Mouse (Mus musculus): ENCODE measurements around the gene Gm45717. TPM values are rescaled to one million over a fixed set of nuclear protein-coding genes. Genes with fewer than 3 reads are reported as not detected.
A peak's percentile ranks its signal among the peaks of the same experiment; 100 is the strongest.

Gene Gm45717
- polyA plus RNA-seq (2014; fragmentation: Nextera tagmentation; extraction: Ambion mirVana): not detected in 2 replicates

GRCm38 (mm10) chr7:140955758-140956555 lies at the start of gene Gm45717, which contains the start of gene Ifitm2:
Gm45717 (minus strand) TSS chr7:140955937.
Ifitm2 (minus strand) TSS chr7:140955987.
- Histone ChIP-seq H3K27ac (ENCODE audit: low read depth, low read length) (peak within 1 kb of the TSS; percentile 91), H3K9me3 (ENCODE audit: control insufficient read depth, low read length) (no peaks in the 10 kb centered on the region), H3K4me3 (ENCODE audit: low read length) (peak within 1 kb of the TSS; percentile 55), H3K4me2 (replicated peaks; ENCODE audit: low read depth, low read length) (peak within 1 kb of the TSS; percentile 70), H3K27me3 (ENCODE audit: control insufficient read depth, insufficient read depth, low read length) (no peaks in the 10 kb centered on the region), H3K9ac (ENCODE audit: low read depth, low read length) (peak within 1 kb of the TSS; percentile 75), H3K36me3 (ENCODE audit: control insufficient read depth, insufficient read depth, low read length) (peaks cover 5% of the 10 kb centered on the region; the same call in 1 of the 2 replicates), H3K4me1 (ENCODE audit: control insufficient read depth, insufficient read depth, low read length) (peaks cover 20% of the 10 kb centered on the region)
- ATAC-seq (ENCODE audit: low FRiP score, low TSS enrichment): peak; percentile 88
- 11% methylated on average over 11 of the region's 11 CpGs for WGBS

DNA sequence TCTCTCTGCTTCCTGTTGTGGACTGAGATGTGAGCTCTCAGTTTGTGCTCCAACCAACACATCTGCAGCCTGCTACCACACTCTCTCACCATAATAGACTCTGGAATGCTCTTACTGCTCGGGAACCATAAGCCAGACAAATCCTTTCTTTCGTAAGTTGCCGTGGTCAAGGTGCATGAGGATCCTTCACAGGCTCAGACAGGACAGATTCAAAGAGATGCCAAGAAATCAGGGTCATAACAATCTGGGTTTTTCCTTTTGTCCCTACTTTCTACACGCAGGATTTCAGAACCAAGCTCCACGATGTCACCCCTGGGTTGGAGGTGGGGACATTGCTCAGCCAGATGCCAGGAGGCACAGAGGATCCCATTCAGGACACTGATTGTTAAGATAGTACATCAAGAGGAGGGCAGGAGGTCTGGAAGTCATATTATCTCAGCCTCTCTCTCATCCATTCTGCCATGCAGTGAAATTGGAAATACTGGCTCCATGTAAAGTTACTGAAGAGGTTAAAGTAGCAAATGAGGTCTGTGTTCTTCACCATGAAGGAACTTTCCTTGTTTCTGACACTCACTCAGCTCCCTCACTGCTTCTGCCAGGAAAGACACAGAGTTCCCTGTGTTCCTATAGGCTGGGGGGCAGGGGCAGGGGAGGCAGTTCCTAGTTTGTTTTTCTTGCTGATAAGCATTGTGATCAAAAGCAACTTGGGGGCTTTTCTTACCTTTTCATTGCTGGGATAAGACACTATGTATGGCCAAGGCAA lies 47.7 kb upstream of the Gm45717 start:
- Histone ChIP-seq H3K9ac (ENCODE audit: low read depth, low read length) (no peak overlapping the region), H3K4me1 (ENCODE audit: control insufficient read depth, insufficient read depth, low read length) (peaks cover 2% of the 10 kb centered on the region; the same call in 1 of the 2 replicates), H3K4me3 (ENCODE audit: low read length) (no peak overlapping the region), H3K9me3 (ENCODE audit: control insufficient read depth, low read length) (no peaks in the 10 kb centered on the region), H3K36me3 (ENCODE audit: control insufficient read depth, insufficient read depth, low read length) (no peaks in the 10 kb centered on the region), H3K27me3 (ENCODE audit: control insufficient read depth, insufficient read depth, low read length) (no peaks in the 10 kb centered on the region), H3K27ac (ENCODE audit: low read depth, low read length) (no peak overlapping the region), H3K4me2 (replicated peaks; ENCODE audit: low read depth, low read length) (no peak overlapping the region)
- 89% methylated on average over 5 of the region's 5 CpGs for WGBS
- no peak for ATAC-seq (ENCODE audit: low FRiP score, low TSS enrichment)

DNA sequence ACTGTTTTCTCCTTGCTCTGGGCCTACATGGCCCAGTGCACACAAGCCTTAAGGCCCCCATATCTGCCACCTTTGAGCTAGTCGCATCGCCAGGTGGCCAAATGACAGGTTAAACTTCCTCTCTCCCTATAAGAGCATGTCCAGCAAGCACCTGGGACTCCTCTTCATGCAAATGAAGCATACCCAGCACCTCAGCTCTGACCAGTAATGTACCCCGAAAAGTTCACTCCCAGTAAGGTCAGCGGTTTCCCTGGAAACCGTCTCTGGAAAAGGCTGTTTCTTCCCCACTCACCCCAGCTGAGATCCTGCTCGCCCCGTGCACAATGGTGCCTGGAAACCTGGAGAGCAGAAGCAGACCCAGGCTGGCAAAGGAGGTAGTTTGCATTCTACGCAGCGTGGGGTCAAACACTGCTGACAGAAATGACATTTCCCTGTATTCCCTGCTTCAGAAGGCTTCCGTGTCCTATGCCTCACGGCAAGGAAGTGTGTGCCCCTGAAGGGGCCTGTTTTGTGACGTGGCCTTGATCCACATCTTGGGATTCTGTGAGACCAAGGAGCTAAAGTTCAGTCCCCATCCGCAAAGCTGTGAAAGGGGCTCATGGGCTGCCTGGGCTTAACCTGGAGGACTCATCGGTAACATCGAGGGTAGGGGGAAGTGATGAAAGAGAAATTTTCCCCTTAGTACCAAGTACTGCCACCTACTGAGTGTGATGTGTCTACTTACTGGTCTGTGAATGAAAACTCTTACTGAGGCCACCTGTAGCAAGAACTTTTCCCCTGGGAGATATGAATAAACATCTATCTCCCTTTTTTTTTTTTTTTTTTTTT lies 45.4 kb upstream of the Gm45717 start:
- WGBS: 78% methylated on average over 15 of the region's 15 CpGs
- H3K9ac ChIP-seq (ENCODE audit: low read depth, low read length): no peak overlapping the region
- H3K27me3 ChIP-seq (ENCODE audit: control insufficient read depth, insufficient read depth, low read length): no peaks in the 10 kb centered on the region
- no peak overlapping the region for H3K4me3 ChIP-seq (ENCODE audit: low read length)
- H3K4me1 ChIP-seq (ENCODE audit: control insufficient read depth, insufficient read depth, low read length): no peaks in the 10 kb centered on the region
- no peak for ATAC-seq (ENCODE audit: low FRiP score, low TSS enrichment)
- no peak overlapping the region for H3K4me2 ChIP-seq (replicated peaks; ENCODE audit: low read depth, low read length)
- no peaks in the 10 kb centered on the region for H3K36me3 ChIP-seq (ENCODE audit: control insufficient read depth, insufficient read depth, low read length)
- H3K9me3 ChIP-seq (ENCODE audit: control insufficient read depth, low read length): no peaks in the 10 kb centered on the region
- H3K27ac ChIP-seq (ENCODE audit: low read depth, low read length): no peak overlapping the region

DNA sequence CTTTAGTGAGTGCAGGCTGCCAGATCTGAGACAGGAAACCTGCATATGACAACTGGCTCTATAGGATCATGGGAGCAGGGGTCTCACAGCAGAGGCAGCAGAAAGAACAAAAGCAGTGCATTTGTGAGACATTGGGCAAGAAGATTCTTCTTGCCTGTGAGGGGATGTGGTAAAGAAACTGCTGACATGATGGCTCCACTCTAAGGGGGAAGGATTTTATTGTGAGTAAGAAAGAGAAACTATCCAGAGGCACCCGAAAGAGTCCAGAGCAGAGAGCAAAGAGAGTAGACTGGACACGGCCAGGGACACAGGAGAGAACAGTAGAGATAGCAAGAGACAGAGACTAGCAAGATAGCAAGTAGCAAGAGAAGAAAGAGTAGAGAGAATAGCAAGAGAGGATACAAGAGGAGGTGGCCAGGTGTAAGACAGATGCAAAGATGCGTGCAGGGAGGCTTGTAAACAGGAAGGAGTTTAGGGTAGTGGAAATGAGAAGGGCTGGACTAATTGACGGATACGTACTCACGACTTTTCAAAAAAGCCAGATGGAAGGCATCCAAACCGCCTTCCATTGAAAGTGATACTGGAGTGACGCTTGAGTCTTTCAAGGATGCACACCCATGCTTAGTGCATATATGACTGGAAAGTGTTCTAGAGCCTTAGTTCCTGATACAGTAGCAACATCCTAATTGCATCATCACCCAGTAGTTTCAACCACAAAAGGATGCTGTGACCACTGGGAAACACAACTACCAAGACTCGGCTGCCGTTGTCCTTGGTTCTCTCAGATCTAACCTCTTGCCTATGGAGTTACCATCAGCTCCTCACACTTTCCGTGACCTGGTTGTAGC lies 43.3 kb upstream of the Gm45717 start:
- Histone ChIP-seq H3K9ac (ENCODE audit: low read depth, low read length) (no peak overlapping the region), H3K27ac (ENCODE audit: low read depth, low read length) (no peak overlapping the region), H3K27me3 (ENCODE audit: control insufficient read depth, insufficient read depth, low read length) (no peaks in the 10 kb centered on the region), H3K9me3 (ENCODE audit: control insufficient read depth, low read length) (no peaks in the 10 kb centered on the region), H3K36me3 (ENCODE audit: control insufficient read depth, insufficient read depth, low read length) (no peaks in the 10 kb centered on the region), H3K4me1 (ENCODE audit: control insufficient read depth, insufficient read depth, low read length) (no peaks in the 10 kb centered on the region), H3K4me2 (replicated peaks; ENCODE audit: low read depth, low read length) (no peak overlapping the region), H3K4me3 (ENCODE audit: low read length) (no peak overlapping the region)
- 87% methylated on average over 11 of the region's 11 CpGs for WGBS
- no peak for ATAC-seq (ENCODE audit: low FRiP score, low TSS enrichment)

DNA sequence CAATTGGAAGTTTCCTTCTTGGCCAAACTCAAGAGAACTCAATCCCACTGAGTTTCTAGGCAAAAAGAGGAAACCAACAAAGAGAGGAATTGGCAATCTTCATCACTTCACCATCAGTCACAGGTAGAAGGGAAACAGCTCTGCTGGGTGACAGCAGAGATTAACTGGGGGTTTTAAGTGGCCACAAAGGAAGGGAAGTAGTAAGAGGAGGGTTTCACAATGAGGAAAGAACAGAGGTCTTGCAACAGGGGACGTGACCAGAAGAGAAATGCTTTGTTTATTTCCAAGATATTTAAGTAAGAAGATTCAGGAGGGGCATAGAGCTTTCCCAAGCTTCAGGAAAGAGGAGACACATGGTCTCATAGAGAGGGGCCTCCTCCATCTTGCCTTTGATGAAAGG lies 42.1 kb upstream of the Gm45717 start:
- ATAC-seq (ENCODE audit: low FRiP score, low TSS enrichment): no peak
- Histone ChIP-seq H3K4me2 (replicated peaks; ENCODE audit: low read depth, low read length) (no peak overlapping the region), H3K9me3 (ENCODE audit: control insufficient read depth, low read length) (no peaks in the 10 kb centered on the region), H3K4me3 (ENCODE audit: low read length) (no peak overlapping the region), H3K27me3 (ENCODE audit: control insufficient read depth, insufficient read depth, low read length) (no peaks in the 10 kb centered on the region), H3K27ac (ENCODE audit: low read depth, low read length) (no peak overlapping the region), H3K36me3 (ENCODE audit: control insufficient read depth, insufficient read depth, low read length) (no peaks in the 10 kb centered on the region), H3K4me1 (ENCODE audit: control insufficient read depth, insufficient read depth, low read length) (no peaks in the 10 kb centered on the region), H3K9ac (ENCODE audit: low read depth, low read length) (no peak overlapping the region)
- WGBS: 79% methylated on average over 1 of the region's 1 CpGs

GRCm38 (mm10) chr7:140991117-140991689 lies 35.5 kb upstream of the Gm45717 start:
- H3K9me3 ChIP-seq (ENCODE audit: control insufficient read depth, low read length): no peaks in the 10 kb centered on the region
- ATAC-seq (ENCODE audit: low FRiP score, low TSS enrichment): no peak
- WGBS: 80% methylated on average over 14 of the region's 14 CpGs
- no peak overlapping the region for H3K27ac ChIP-seq (ENCODE audit: low read depth, low read length)
- no peaks in the 10 kb centered on the region for H3K36me3 ChIP-seq (ENCODE audit: control insufficient read depth, insufficient read depth, low read length)
- H3K4me2 ChIP-seq (replicated peaks; ENCODE audit: low read depth, low read length): no peak overlapping the region
- no peaks in the 10 kb centered on the region for H3K4me1 ChIP-seq (ENCODE audit: control insufficient read depth, insufficient read depth, low read length)
- H3K27me3 ChIP-seq (ENCODE audit: control insufficient read depth, insufficient read depth, low read length): no peaks in the 10 kb centered on the region
- no peak overlapping the region for H3K9ac ChIP-seq (ENCODE audit: low read depth, low read length)
- no peak overlapping the region for H3K4me3 ChIP-seq (ENCODE audit: low read length)

DNA sequence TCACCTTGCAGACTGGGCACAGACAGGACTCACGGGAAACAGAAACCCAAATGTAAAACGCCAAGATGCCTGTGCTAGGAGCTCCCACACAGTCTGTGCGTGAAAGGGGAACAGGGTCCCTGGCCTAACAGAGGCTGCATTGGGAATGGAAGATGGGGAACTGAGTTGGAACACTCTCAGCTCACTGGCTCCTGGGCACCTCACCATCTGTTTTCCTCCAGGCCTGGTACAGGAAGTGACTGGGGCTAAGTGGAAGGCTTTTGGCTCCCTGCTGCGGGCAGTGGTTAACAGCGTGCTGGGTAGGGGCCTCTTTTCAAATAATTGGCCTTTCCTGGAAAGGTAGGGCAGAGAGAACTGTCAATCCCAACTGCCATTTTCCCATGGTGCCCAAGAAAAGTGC lies 34.9 kb upstream of the Gm45717 start:
- Histone ChIP-seq H3K9me3 (ENCODE audit: control insufficient read depth, low read length) (no peaks in the 10 kb centered on the region), H3K27me3 (ENCODE audit: control insufficient read depth, insufficient read depth, low read length) (no peaks in the 10 kb centered on the region), H3K9ac (ENCODE audit: low read depth, low read length) (no peak overlapping the region), H3K36me3 (ENCODE audit: control insufficient read depth, insufficient read depth, low read length) (no peaks in the 10 kb centered on the region), H3K4me1 (ENCODE audit: control insufficient read depth, insufficient read depth, low read length) (no peaks in the 10 kb centered on the region), H3K4me3 (ENCODE audit: low read length) (no peak overlapping the region), H3K27ac (ENCODE audit: low read depth, low read length) (no peak overlapping the region), H3K4me2 (replicated peaks; ENCODE audit: low read depth, low read length) (no peak overlapping the region)
- WGBS: 62% methylated on average over 5 of the region's 5 CpGs
- no peak for ATAC-seq (ENCODE audit: low FRiP score, low TSS enrichment)

DNA sequence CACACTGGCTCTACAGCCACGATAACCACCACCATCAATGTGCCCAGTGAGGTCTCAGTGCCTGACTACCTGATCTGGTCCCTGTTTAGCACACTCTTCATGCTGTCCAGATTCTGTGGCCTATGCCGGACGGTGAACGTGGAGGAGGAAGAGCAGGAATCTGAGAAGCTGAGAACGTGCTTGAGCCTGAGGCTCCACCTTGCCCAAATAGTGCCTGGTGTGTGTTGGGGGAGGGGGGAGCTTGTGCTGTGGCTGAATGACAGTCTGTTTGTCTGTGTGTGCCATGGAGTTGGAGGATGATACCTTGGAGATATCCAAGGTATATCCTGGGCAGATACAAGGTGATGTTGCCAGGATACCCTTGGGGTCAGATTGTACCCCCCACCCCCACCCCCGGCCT lies 34.4 kb upstream of the Gm45717 start:
- H3K9ac ChIP-seq (ENCODE audit: low read depth, low read length): no peak overlapping the region
- no peaks in the 10 kb centered on the region for H3K27me3 ChIP-seq (ENCODE audit: control insufficient read depth, insufficient read depth, low read length)
- H3K4me1 ChIP-seq (ENCODE audit: control insufficient read depth, insufficient read depth, low read length): no peaks in the 10 kb centered on the region
- no peaks in the 10 kb centered on the region for H3K9me3 ChIP-seq (ENCODE audit: control insufficient read depth, low read length)
- H3K36me3 ChIP-seq (ENCODE audit: control insufficient read depth, insufficient read depth, low read length): no peaks in the 10 kb centered on the region
- no peak overlapping the region for H3K4me3 ChIP-seq (ENCODE audit: low read length)
- H3K27ac ChIP-seq (ENCODE audit: low read depth, low read length): no peak overlapping the region
- ATAC-seq (ENCODE audit: low FRiP score, low TSS enrichment): no peak
- no peak overlapping the region for H3K4me2 ChIP-seq (replicated peaks; ENCODE audit: low read depth, low read length)
- WGBS: 42% methylated on average over 6 of the region's 6 CpGs
